Mouse (Mus musculus) heart, embryonic 13.5 days (tissue): ENCODE data around the gene Morn1. TPM values are rescaled to one million over a fixed set of nuclear protein-coding genes. Genes with fewer than 3 reads are reported as not detected.

Source experiments
- ATAC-seq: fragments of 200-750 bp; cut with Nextera tagmentation; 2 replicates; pipeline ENCODE4 v1.8.0; 2017; ENCODE audit warnings: moderate TSS enrichment; ENCODE audit not compliant: insufficient number of reproducible peaks, low FRiP score, low TSS enrichment; ENCODE audit errors: extremely low read depth
- H3K27ac ChIP-seq: fragments of 300-500 bp; sonication (generic); replicated peaks from 2 replicates; pipeline ENCODE4 v1.5.1; 2015; ENCODE audit warnings: moderate library complexity, mild to moderate bottlenecking, inconsistent platforms
- H3K27me3 ChIP-seq: fragments of 300-500 bp; sonication (generic); replicated peaks from 2 replicates; pipeline ENCODE4 v1.6.1; 2015; ENCODE audit warnings: mild to moderate bottlenecking, inconsistent platforms
- H3K36me3 ChIP-seq: fragments of 300-500 bp; sonication (generic); 2 replicates; pipeline ENCODE4 v1.6.1; 2015; ENCODE audit warnings: mild to moderate bottlenecking, inconsistent platforms
- H3K4me1 ChIP-seq: fragments of 300-500 bp; sonication (generic); 2 replicates; pipeline ENCODE4 v1.6.1; 2015; ENCODE audit warnings: inconsistent platforms
- H3K4me2 ChIP-seq: fragments of 300-500 bp; sonication (generic); 2 replicates; pipeline ENCODE4 v1.6.1; 2015; ENCODE audit warnings: inconsistent platforms, mild to moderate bottlenecking, moderate library complexity
- H3K4me3 ChIP-seq: fragments of 300-500 bp; sonication (generic); 2 replicates; pipeline ENCODE4 v1.5.1; 2015; ENCODE audit warnings: moderate library complexity, mild to moderate bottlenecking, inconsistent platforms
- H3K9ac ChIP-seq: fragments of 300-500 bp; sonication (generic); 2 replicates; pipeline ENCODE4 v1.6.1; 2015; ENCODE audit warnings: inconsistent platforms, mild to moderate bottlenecking, moderate library complexity
- H3K9me3 ChIP-seq: fragments of 300-500 bp; sonication (generic); 2 replicates; pipeline ENCODE4 v1.6.1; 2016; ENCODE audit warnings: inconsistent platforms
- WGBS: fragments of 180-500 bp; shearing (Covaris S2); methylation state at CpG from one replicate; pipeline ENCODE4 v1.1.7; 2015; ENCODE audit warnings: mixed read lengths; 5-methylcytosine and 5-hydroxymethylcytosine counted together
- polyA plus RNA-seq: library from polyadenylated mRNA; unstranded; fragments of >200 nt; fragmentation: Nextera tagmentation; extraction: Ambion mirVana; gene quantifications from 2 replicates; pipeline ENCODE4 v1.2.1, GENCODE M21; 2015

The Morn1 gene
- polyA plus RNA-seq, 1 experiment from 2014 or later, result 2.1 TPM

- WGBS, result 52% methylated on average over 5 of the region's 5 CpGs
- no peaks in the 10 kb centered on the region for H3K27me3 ChIP-seq
- peaks cover 62% of the 10 kb centered on the region for H3K4me1 ChIP-seq
- peaks cover 3% of the 10 kb centered on the region; the same call in 1 of the 2 replicates for H3K36me3 ChIP-seq
- H3K9me3 ChIP-seq, result peaks cover 15% of the 10 kb centered on the region; the same call in 1 of the 2 replicates
- no peak overlapping the region for H3K9ac ChIP-seq
- no peak for ATAC-seq
- no peak overlapping the region for H3K27ac ChIP-seq
- no peak overlapping the region for H3K4me3 ChIP-seq
- no peak overlapping the region for H3K4me2 ChIP-seq
These were observed 34.2 kb downstream of the Morn1 start for GRCm38 (mm10) chr4:155120583-155120982.

GRCm38 (mm10) chr4:155121222-155121621 lies 34.8 kb downstream of the Morn1 start:
- Histone ChIP-seq H3K36me3 (peaks cover 3% of the 10 kb centered on the region; the same call in 1 of the 2 replicates), H3K4me3 (no peak overlapping the region), H3K9me3 (peaks cover 15% of the 10 kb centered on the region; the same call in 1 of the 2 replicates), H3K27ac (peak overlapping the region; percentile 91; the same call in 1 of the 2 replicates), H3K4me2 (no peak overlapping the region), H3K27me3 (no peaks in the 10 kb centered on the region), H3K9ac (no peak overlapping the region), H3K4me1 (peaks cover 69% of the 10 kb centered on the region)
- WGBS, result 76% methylated on average over 6 of the region's 6 CpGs
- ATAC-seq, result no peak

GRCm38 (mm10) chr4:155121915-155122443 lies 35.6 kb downstream of the Morn1 start:
- 61% methylated on average over 6 of the region's 6 CpGs for WGBS
- Histone ChIP-seq H3K36me3 (peaks cover 3% of the 10 kb centered on the region; the same call in 1 of the 2 replicates), H3K4me1 (peaks cover 76% of the 10 kb centered on the region), H3K27me3 (no peaks in the 10 kb centered on the region), H3K4me2 (peak overlapping the region; percentile 51), H3K9ac (peak overlapping the region; percentile 70), H3K27ac (peak overlapping the region; percentile 91), H3K4me3 (no peak overlapping the region), H3K9me3 (peaks cover 15% of the 10 kb centered on the region; the same call in 1 of the 2 replicates)
- no peak for ATAC-seq

- Histone ChIP-seq H3K9ac (peak overlapping the region; percentile 70), H3K4me3 (0 out of 2 replicates have a peak overlapping the region, but pooled peaks have one; percentile 9), H3K27me3 (no peaks in the 10 kb centered on the region), H3K4me1 (peaks cover 78% of the 10 kb centered on the region), H3K36me3 (peaks cover 3% of the 10 kb centered on the region; the same call in 1 of the 2 replicates), H3K4me2 (peak overlapping the region; percentile 51), H3K27ac (peak overlapping the region; percentile 91), H3K9me3 (peaks cover 10% of the 10 kb centered on the region; the same call in 1 of the 2 replicates)
- ATAC-seq, result peak; percentile 7; the same call in 1 of the 2 replicates
- WGBS, result 13% methylated on average over 16 of the region's 16 CpGs
These were observed 36.2 kb downstream of the Morn1 start for GRCm38 (mm10) chr4:155122444-155123040.

GRCm38 (mm10) chr4:155123868-155124534 lies 37.6 kb downstream of the Morn1 start:
- no peak for ATAC-seq
- WGBS, result 67% methylated on average over 9 of the region's 9 CpGs

GRCm38 (mm10) chr4:155125310-155125709 lies 38.9 kb downstream of the Morn1 start:
- H3K4me3 ChIP-seq, result no peak overlapping the region

More at GRCm38 (mm10) chr4:155123868-155124534, 37.6 kb downstream of the Morn1 start:
- Histone ChIP-seq H3K27ac (peak overlapping the region; percentile 15; the same call in 1 of the 2 replicates), H3K36me3 (no peaks in the 10 kb centered on the region), H3K27me3 (no peaks in the 10 kb centered on the region), H3K4me1 (peaks cover 84% of the 10 kb centered on the region), H3K9ac (peak overlapping the region; percentile 44), H3K4me2 (no peak overlapping the region), H3K9me3 (no peaks in the 10 kb centered on the region), H3K4me3 (no peak overlapping the region)

GRCm38 (mm10) chr4:155126194-155126593 lies 39.8 kb downstream of the Morn1 start:
- no peaks in the 10 kb centered on the region for H3K36me3 ChIP-seq
- no peaks in the 10 kb centered on the region for H3K27me3 ChIP-seq
- 70% methylated on average over 5 of the region's 5 CpGs for WGBS
- H3K27ac ChIP-seq, result peak overlapping the region; percentile 68
- H3K9me3 ChIP-seq, result no peaks in the 10 kb centered on the region
- peaks cover 92% of the 10 kb centered on the region for H3K4me1 ChIP-seq
- H3K4me3 ChIP-seq, result no peak overlapping the region
- no peak overlapping the region for H3K4me2 ChIP-seq
- ATAC-seq, result no peak
- H3K9ac ChIP-seq, result peak overlapping the region; percentile 44

More at GRCm38 (mm10) chr4:155125310-155125709, 38.9 kb downstream of the Morn1 start:
- no peaks in the 10 kb centered on the region for H3K27me3 ChIP-seq
- H3K9ac ChIP-seq, result peak overlapping the region; percentile 44
- ATAC-seq, result no peak
- H3K4me2 ChIP-seq, result no peak overlapping the region
- no peaks in the 10 kb centered on the region for H3K36me3 ChIP-seq
- no peaks in the 10 kb centered on the region for H3K9me3 ChIP-seq
- WGBS, result 26% methylated on average over 7 of the region's 7 CpGs
- H3K27ac ChIP-seq, result no peak overlapping the region
- peaks cover 92% of the 10 kb centered on the region for H3K4me1 ChIP-seq

- Histone ChIP-seq H3K36me3 (no peaks in the 10 kb centered on the region), H3K4me2 (no peak overlapping the region), H3K27me3 (no peaks in the 10 kb centered on the region), H3K4me1 (peaks cover 92% of the 10 kb centered on the region), H3K4me3 (no peak overlapping the region), H3K9me3 (no peaks in the 10 kb centered on the region), H3K9ac (peak overlapping the region; percentile 44), H3K27ac (peak overlapping the region; percentile 68)
- WGBS, result 63% methylated on average over 7 of the region's 7 CpGs
- no peak for ATAC-seq
These were observed 40.4 kb downstream of the Morn1 start for GRCm38 (mm10) chr4:155126602-155127372.

- WGBS, result 79% methylated on average over 15 of the region's 15 CpGs
- Histone ChIP-seq H3K4me2 (no peak overlapping the region), H3K9ac (peak overlapping the region; percentile 64; the same call in 1 of the 2 replicates), H3K27ac (no peak overlapping the region), H3K27me3 (no peaks in the 10 kb centered on the region), H3K36me3 (no peaks in the 10 kb centered on the region), H3K4me1 (peaks cover 92% of the 10 kb centered on the region), H3K9me3 (no peaks in the 10 kb centered on the region), H3K4me3 (no peak overlapping the region)
- ATAC-seq, result no peak
These were observed 42.0 kb downstream of the Morn1 start for GRCm38 (mm10) chr4:155128411-155128810.

- WGBS, result 82% methylated on average over 10 of the region's 10 CpGs
- H3K4me2 ChIP-seq, result no peak overlapping the region
- peak overlapping the region; percentile 64 for H3K9ac ChIP-seq
- ATAC-seq, result no peak
- no peaks in the 10 kb centered on the region for H3K36me3 ChIP-seq
- H3K27ac ChIP-seq, result peak overlapping the region; percentile 97
- no peaks in the 10 kb centered on the region for H3K27me3 ChIP-seq
- H3K9me3 ChIP-seq, result no peaks in the 10 kb centered on the region
- H3K4me1 ChIP-seq, result peaks cover 92% of the 10 kb centered on the region
- H3K4me3 ChIP-seq, result no peak overlapping the region
These were observed 42.9 kb downstream of the Morn1 start for GRCm38 (mm10) chr4:155129132-155129917.
